In genomic region chr2:18047646-18048452, GRCm38 (mm10) we compare ENCODE assay signal across 8 mouse cellular contexts. TPM values are rescaled to one million over a fixed set of nuclear protein-coding genes. Genes with fewer than 3 reads are reported as not detected.
A peak's percentile ranks its signal among the peaks of the same experiment; 100 is the strongest.
DNase-seq lines count a peak whose midpoint lies in the region; ATAC-seq lines count a peak whose summit lies in the region.
"Had no signal": no experiment of that assay in that cellular context is flagged by ENCODE, and none has a peak within 500 bp of the region (broad histone marks: within the 10 kb centered on the region; RNA-seq: fewer than 3 reads in every experiment).

No protein-coding gene starts in this region.

- H3K27me3 ChIP-seq in intestine, embryonic 15.5 days (replicated peaks) = no peaks in the 10 kb centered on the region
- no peaks in the 10 kb centered on the region for H3K27me3 ChIP-seq in limb, embryonic 11.5 days (ENCODE audit: control insufficient read depth, insufficient read depth, low read length)
- no peaks in the 10 kb centered on the region for H3K27me3 ChIP-seq in midbrain, embryonic 10.5 days (ENCODE audit: low read depth, poor library complexity, severe bottlenecking)

- intact Hi-C loops in gastrocnemius, postnatal 14 days (cut with DNase I; ENCODE audit: low total_unique reads) = loop anchor here (10.0 kb wide), 1 partner anchor 717 kb away; no protein-coding TSS in a partner anchor

- peak overlapping the region; percentile 97 for H3K9ac ChIP-seq in intestine, embryonic 15.5 days
- peak overlapping the region; percentile 100 for H3K9ac ChIP-seq in limb, embryonic 11.5 days (ENCODE audit: low read length)

- peak; percentile 56 for DNase-seq in adipocyte (ENCODE audit: low spot score)
- peak; percentile 83 for DNase-seq in gastrocnemius, postnatal 14 days
- peak; percentile 82 for DNase-seq in limb, embryonic 11.5 days (ENCODE audit: low spot score)
- peak; percentile 75 for DNase-seq in midbrain, embryonic 10.5 days (ENCODE audit: low spot score)
- DNase-seq in spleen, postnatal 36 days (ENCODE audit: low spot score in 2 of 2) = peak; percentile 58 to 60

- WGBS in intestine, embryonic 15.5 days = under 1% methylated on average over 70 of the region's 70 CpGs
- under 1% methylated on average over 64 of the region's 70 CpGs for WGBS in limb, embryonic 11.5 days
- under 1% methylated on average over 70 of the region's 70 CpGs for WGBS in midbrain, embryonic 10.5 days

- peak; percentile 37 for ATAC-seq in common myeloid progenitor, adult 5-6 weeks (replicated peaks; ENCODE audit: low read depth, poor library complexity, severe bottlenecking)
- peak; percentile 81 for ATAC-seq in intestine, embryonic 15.5 days
- ATAC-seq in limb, embryonic 11.5 days (ENCODE audit: insufficient number of reproducible peaks, low FRiP score, low TSS enrichment, low read depth) = peak; percentile 45; the same call in 1 of the 2 replicates

- H3K27ac ChIP-seq in intestine, embryonic 15.5 days = peak overlapping the region; percentile 96
- peak overlapping the region; percentile 99 for H3K27ac ChIP-seq in limb, embryonic 11.5 days (replicated peaks; ENCODE audit: low read depth, low read length)
- peak overlapping the region; percentile 100 for H3K27ac ChIP-seq in midbrain, embryonic 10.5 days (replicated peaks)

- peak overlapping the region; percentile 88 for H3K4me3 ChIP-seq in intestine, embryonic 15.5 days (replicated peaks)
- peak overlapping the region; percentile 91 for H3K4me3 ChIP-seq in limb, embryonic 11.5 days (ENCODE audit: low read depth, low read length)
- peak overlapping the region; percentile 81 for H3K4me3 ChIP-seq in midbrain, embryonic 10.5 days

- peaks cover 10% of the 10 kb centered on the region; the same call in 1 of the 2 replicates for H3K4me1 ChIP-seq in intestine, embryonic 15.5 days (replicated peaks)
- H3K4me1 ChIP-seq in limb, embryonic 11.5 days (ENCODE audit: control insufficient read depth, insufficient read depth, low read length) = peaks cover 15% of the 10 kb centered on the region
- peaks cover 45% of the 10 kb centered on the region for H3K4me1 ChIP-seq in midbrain, embryonic 10.5 days

- H3K9me3 ChIP-seq in intestine, embryonic 15.5 days = no peaks in the 10 kb centered on the region
- H3K9me3 ChIP-seq in limb, embryonic 11.5 days (ENCODE audit: control insufficient read depth, low read length) = no peaks in the 10 kb centered on the region
- no peaks in the 10 kb centered on the region for H3K9me3 ChIP-seq in midbrain, embryonic 10.5 days (replicated peaks)

- no peaks in the 10 kb centered on the region for H3K36me3 ChIP-seq in intestine, embryonic 15.5 days
- H3K36me3 ChIP-seq in limb, embryonic 11.5 days (ENCODE audit: control insufficient read depth, insufficient read depth, low read length) = no peaks in the 10 kb centered on the region
- H3K36me3 ChIP-seq in midbrain, embryonic 10.5 days = peaks cover 16% of the 10 kb centered on the region

- peak overlapping the region; percentile 86 for H3K4me2 ChIP-seq in intestine, embryonic 15.5 days (replicated peaks)
- peak overlapping the region; percentile 91 for H3K4me2 ChIP-seq in limb, embryonic 11.5 days (ENCODE audit: low read depth, severe bottlenecking)

RNA-seq across cellular contexts. Expression of gene Skida1, which starts 1.0 kb away (rescaled TPM):
- total RNA-seq in common myeloid progenitor, adult 5-6 weeks (2017) = not detected in 2 replicates
- 1 to 10 TPM in 1 of 2 experiments, under 1 TPM in 1; 1.00 to 1.0 TPM for total RNA-seq in gastrocnemius, postnatal 14 days (2021)
- 3.2 and 3.6 TPM in 2 replicates for polyA plus RNA-seq in intestine, embryonic 15.5 days (2015; fragmentation: Nextera tagmentation; extraction: Ambion mirVana)
- polyA plus RNA-seq in limb, embryonic 11.5 days (2014; fragmentation: Nextera tagmentation; extraction: Ambion mirVana) = 11.7 and 13.8 TPM in 2 replicates
- polyA plus RNA-seq in midbrain, embryonic 10.5 days (2016; fragmentation: Nextera tagmentation; extraction: Ambion mirVana) = 19.3 and 22.7 TPM in 2 replicates

RNA-seq across cellular contexts. Expression of gene Mllt10, which starts 7.2 kb away (rescaled TPM):
- total RNA-seq in common myeloid progenitor, adult 5-6 weeks (2017) = 46.1 and 71.7 TPM in 2 replicates
- 10 to 100 TPM; 19.0 to 20.5 TPM for total RNA-seq in gastrocnemius, postnatal 14 days (2021)
- 55.5 TPM in 2 replicates for polyA plus RNA-seq in intestine, embryonic 15.5 days (2015; fragmentation: Nextera tagmentation; extraction: Ambion mirVana)
- polyA plus RNA-seq in limb, embryonic 11.5 days (2014; fragmentation: Nextera tagmentation; extraction: Ambion mirVana) = 45.3 and 46.3 TPM in 2 replicates
- polyA plus RNA-seq in midbrain, embryonic 10.5 days (2016; fragmentation: Nextera tagmentation; extraction: Ambion mirVana) = 66.9 and 71.0 TPM in 2 replicates

RNA-seq across cellular contexts. Expression of gene A930004D18Rik, which starts 10.3 kb away (rescaled TPM):
- total RNA-seq in common myeloid progenitor, adult 5-6 weeks (2017) = 0.27 TPM in 1 of 2 replicates, not detected in the other
- 1 to 10 TPM in 1 of 2 experiments, under 1 TPM in 1; 0.89 to 1.1 TPM for total RNA-seq in gastrocnemius, postnatal 14 days (2021)
- polyA plus RNA-seq in intestine, embryonic 15.5 days (2015; fragmentation: Nextera tagmentation; extraction: Ambion mirVana) = 11.8 and 12.6 TPM in 2 replicates
- polyA plus RNA-seq in limb, embryonic 11.5 days (2014; fragmentation: Nextera tagmentation; extraction: Ambion mirVana) = 10.4 and 11.9 TPM in 2 replicates
- polyA plus RNA-seq in midbrain, embryonic 10.5 days (2016; fragmentation: Nextera tagmentation; extraction: Ambion mirVana) = 25.0 and 25.1 TPM in 2 replicates

RNA-seq across cellular contexts. Expression of gene H2al2a, which starts 51.1 kb away (rescaled TPM):
- not detected in 2 replicates for total RNA-seq in common myeloid progenitor, adult 5-6 weeks (2017)
- total RNA-seq in gastrocnemius, postnatal 14 days (2021) = not detected
- not detected in 2 replicates for polyA plus RNA-seq in intestine, embryonic 15.5 days (2015; fragmentation: Nextera tagmentation; extraction: Ambion mirVana)
- not detected in 2 replicates for polyA plus RNA-seq in limb, embryonic 11.5 days (2014; fragmentation: Nextera tagmentation; extraction: Ambion mirVana)
- not detected in 2 replicates for polyA plus RNA-seq in midbrain, embryonic 10.5 days (2016; fragmentation: Nextera tagmentation; extraction: Ambion mirVana)
- total RNA-seq: left cerebral cortex, postnatal 10 days had no signal

Comparison
In these comparisons a context has a peak if more than half of its experiments do, and no peak if none do; other contexts are left out.
1. Peak in every context shown above with its lines: DNase-seq, ATAC-seq, H3K4me3 ChIP-seq and H3K27ac ChIP-seq.